Mouse (Mus musculus): ENCODE measurements around the gene Idh3a. TPM values are rescaled to one million over a fixed set of nuclear protein-coding genes. Genes with fewer than 3 reads are reported as not detected.
"Not testable (repeated sequence)": the region's sequence is repeated elsewhere in the genome, so short reads cannot be mapped to it uniquely, and the experiment has no call there.

Gene Idh3a
- polyA plus RNA-seq, 1 experiment, result 13.8 TPM

- TF ChIP-seq POLR2A (IDR thresholded peaks at IDR 0.05; ENCODE audit: control insufficient read depth, low read depth, low read length) (no peak), CTCF (IDR thresholded peaks at IDR 0.05; ENCODE audit: control insufficient read depth, insufficient read depth, insufficient replicate concordance, low read depth, low read length) (no peak)
- H3K4me1 ChIP-seq (ENCODE audit: control insufficient read depth, insufficient read depth, low read length), result peaks cover 3% of the 10 kb centered on the region
- H3K36me3 ChIP-seq (ENCODE audit: control insufficient read depth, insufficient read depth, low read length), result no peaks in the 10 kb centered on the region
- no peak overlapping the region for H3K4me3 ChIP-seq (ENCODE audit: control insufficient read depth, low read depth, low read length)
- no peaks in the 10 kb centered on the region for H3K27me3 ChIP-seq (ENCODE audit: control insufficient read depth, insufficient read depth, low read length)
- no peak overlapping the region for H3K27ac ChIP-seq (ENCODE audit: control insufficient read depth, insufficient read depth, low read depth, low read length)
Observed at GRCm38 (mm10) chr9:54560831-54561601, 25.1 kb upstream of the Idh3a start.

GRCm38 (mm10) chr9:54566958-54567357, 19.2 kb upstream of the Idh3a start:
- Histone ChIP-seq H3K27ac (ENCODE audit: control insufficient read depth, insufficient read depth, low read depth, low read length) (no peak overlapping the region), H3K4me1 (ENCODE audit: control insufficient read depth, insufficient read depth, low read length) (no peaks in the 10 kb centered on the region), H3K27me3 (ENCODE audit: control insufficient read depth, insufficient read depth, low read length) (no peaks in the 10 kb centered on the region), H3K4me3 (ENCODE audit: control insufficient read depth, low read depth, low read length) (no peak overlapping the region), H3K36me3 (ENCODE audit: control insufficient read depth, insufficient read depth, low read length) (no peaks in the 10 kb centered on the region)
- TF ChIP-seq CTCF (IDR thresholded peaks at IDR 0.05; ENCODE audit: control insufficient read depth, insufficient read depth, insufficient replicate concordance, low read depth, low read length), result no peak

- H3K4me3 ChIP-seq (ENCODE audit: control insufficient read depth, low read depth, low read length), result no peak overlapping the region
- no peak overlapping the region for H3K27ac ChIP-seq (ENCODE audit: control insufficient read depth, insufficient read depth, low read depth, low read length)
- no peaks in the 10 kb centered on the region for H3K36me3 ChIP-seq (ENCODE audit: control insufficient read depth, insufficient read depth, low read length)
- H3K4me1 ChIP-seq (ENCODE audit: control insufficient read depth, insufficient read depth, low read length), result no peaks in the 10 kb centered on the region
- TF ChIP-seq CTCF (IDR thresholded peaks at IDR 0.05; ENCODE audit: control insufficient read depth, insufficient read depth, insufficient replicate concordance, low read depth, low read length) (no peak), POLR2A (IDR thresholded peaks at IDR 0.05; ENCODE audit: control insufficient read depth, low read depth, low read length) (no peak)
- H3K27me3 ChIP-seq (ENCODE audit: control insufficient read depth, insufficient read depth, low read length), result no peaks in the 10 kb centered on the region
Observed at GRCm38 (mm10) chr9:54568732-54569131, 17.4 kb upstream of the Idh3a start.

- Histone ChIP-seq H3K36me3 (ENCODE audit: control insufficient read depth, insufficient read depth, low read length) (no peaks in the 10 kb centered on the region), H3K27me3 (ENCODE audit: control insufficient read depth, insufficient read depth, low read length) (no peaks in the 10 kb centered on the region), H3K4me3 (ENCODE audit: control insufficient read depth, low read depth, low read length) (no peak overlapping the region), H3K27ac (ENCODE audit: control insufficient read depth, insufficient read depth, low read depth, low read length) (no peak overlapping the region), H3K4me1 (ENCODE audit: control insufficient read depth, insufficient read depth, low read length) (no peaks in the 10 kb centered on the region)
- TF ChIP-seq POLR2A (IDR thresholded peaks at IDR 0.05; ENCODE audit: control insufficient read depth, low read depth, low read length), result no peak
- TF ChIP-seq CTCF (IDR thresholded peaks at IDR 0.05; ENCODE audit: control insufficient read depth, insufficient read depth, insufficient replicate concordance, low read depth, low read length), result no peak
Observed at GRCm38 (mm10) chr9:54571130-54571839, 14.8 kb upstream of the Idh3a start.

- Histone ChIP-seq H3K27me3 (ENCODE audit: control insufficient read depth, insufficient read depth, low read length) (no peaks in the 10 kb centered on the region), H3K4me1 (ENCODE audit: control insufficient read depth, insufficient read depth, low read length) (peaks cover 6% of the 10 kb centered on the region), H3K27ac (ENCODE audit: control insufficient read depth, insufficient read depth, low read depth, low read length) (no peak overlapping the region), H3K36me3 (ENCODE audit: control insufficient read depth, insufficient read depth, low read length) (no peaks in the 10 kb centered on the region), H3K4me3 (ENCODE audit: control insufficient read depth, low read depth, low read length) (no peak overlapping the region)
- TF ChIP-seq CTCF (IDR thresholded peaks at IDR 0.05; ENCODE audit: control insufficient read depth, insufficient read depth, insufficient replicate concordance, low read depth, low read length), result no peak
- no peak for TF ChIP-seq POLR2A (IDR thresholded peaks at IDR 0.05; ENCODE audit: control insufficient read depth, low read depth, low read length)
Observed at GRCm38 (mm10) chr9:54583712-54584111, 2.4 kb upstream of the Idh3a start.

GRCm38 (mm10) chr9:54584127-54584526, 2.0 kb upstream of the Idh3a start:
- not testable (repeated sequence) for H3K4me3 ChIP-seq (ENCODE audit: control insufficient read depth, low read depth, low read length); H3K4me1 ChIP-seq (ENCODE audit: control insufficient read depth, insufficient read depth, low read length); H3K36me3 ChIP-seq (ENCODE audit: control insufficient read depth, insufficient read depth, low read length); H3K27me3 ChIP-seq (ENCODE audit: control insufficient read depth, insufficient read depth, low read length); H3K27ac ChIP-seq (ENCODE audit: control insufficient read depth, insufficient read depth, low read depth, low read length)

GRCm38 (mm10) chr9:54585839-54586198, 315 bp upstream of the Idh3a start:
- peak overlapping the region; percentile 45 for H3K4me3 ChIP-seq (ENCODE audit: control insufficient read depth, low read depth, low read length)
- peaks cover 6% of the 10 kb centered on the region for H3K4me1 ChIP-seq (ENCODE audit: control insufficient read depth, insufficient read depth, low read length)
- H3K36me3 ChIP-seq (ENCODE audit: control insufficient read depth, insufficient read depth, low read length), result no peaks in the 10 kb centered on the region
- no peak for TF ChIP-seq CTCF (IDR thresholded peaks at IDR 0.05; ENCODE audit: control insufficient read depth, insufficient read depth, insufficient replicate concordance, low read depth, low read length)
- no peak for TF ChIP-seq POLR2A (IDR thresholded peaks at IDR 0.05; ENCODE audit: control insufficient read depth, low read depth, low read length)
- H3K27ac ChIP-seq (ENCODE audit: control insufficient read depth, insufficient read depth, low read depth, low read length), result no peak overlapping the region
- no peaks in the 10 kb centered on the region for H3K27me3 ChIP-seq (ENCODE audit: control insufficient read depth, insufficient read depth, low read length)

Data from testis, adult 2 months (tissue).